Mouse (Mus musculus): ENCODE measurements around the gene Tshb.

The Tshb gene

DNA sequence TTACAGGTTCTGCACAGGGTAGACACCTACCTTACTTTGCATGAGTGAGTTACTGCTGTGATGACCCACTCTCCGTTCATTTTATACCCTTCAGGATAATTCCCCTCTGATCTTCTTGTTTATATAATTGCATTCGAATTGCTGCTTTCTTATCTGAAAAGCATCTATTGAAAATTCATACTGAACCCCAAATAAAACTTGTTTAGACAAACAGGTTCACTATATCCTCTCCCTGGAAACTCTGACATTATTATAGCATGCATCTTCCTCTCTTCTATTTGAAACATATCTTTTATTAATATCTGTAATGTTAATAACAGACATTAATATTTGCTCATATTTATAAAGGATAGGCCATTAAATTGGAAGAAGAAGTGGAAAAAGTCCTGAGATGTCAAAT, at the start of gene Tshb:
Gene Tshb (minus strand): TSS at position 101 of the 400 bp plus-strand sequence.
- in situ Hi-C loops (cut with MboI; ENCODE audit: low pct_unique_long_range_greater_than_20kb in 1 of 2, low sequenced_read_pairs in 2 of 2, unreplicated experiment in 1 of 2), result no loop called here

DNA sequence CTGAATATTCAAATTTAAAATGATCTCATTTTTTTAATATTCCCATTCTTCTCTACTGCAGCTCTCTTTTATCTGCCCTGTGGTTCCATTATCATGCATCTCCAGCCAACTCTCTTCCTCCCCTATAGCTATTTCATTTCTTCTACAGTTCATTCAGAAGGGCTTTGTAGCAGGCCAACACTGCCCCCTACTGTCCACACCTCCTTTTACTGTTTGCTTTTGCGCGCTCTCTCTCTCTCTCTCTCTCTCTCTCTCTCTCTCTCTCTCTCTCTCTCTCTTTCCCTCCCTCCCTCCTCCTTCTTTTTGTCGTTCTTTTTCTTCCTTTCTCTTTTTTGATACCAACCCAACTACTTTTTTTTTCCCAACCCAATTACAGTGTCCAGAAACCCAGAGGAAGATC, 21.4 kb upstream of the Tshb start:
- in situ Hi-C loops (cut with MboI; ENCODE audit: low pct_unique_long_range_greater_than_20kb in 1 of 2, low sequenced_read_pairs in 2 of 2, unreplicated experiment in 1 of 2), result loop anchor here (5.0 to 25.0 kb wide), 3 partner anchors 99 to 492 kb away; no protein-coding TSS in a partner anchor

DNA sequence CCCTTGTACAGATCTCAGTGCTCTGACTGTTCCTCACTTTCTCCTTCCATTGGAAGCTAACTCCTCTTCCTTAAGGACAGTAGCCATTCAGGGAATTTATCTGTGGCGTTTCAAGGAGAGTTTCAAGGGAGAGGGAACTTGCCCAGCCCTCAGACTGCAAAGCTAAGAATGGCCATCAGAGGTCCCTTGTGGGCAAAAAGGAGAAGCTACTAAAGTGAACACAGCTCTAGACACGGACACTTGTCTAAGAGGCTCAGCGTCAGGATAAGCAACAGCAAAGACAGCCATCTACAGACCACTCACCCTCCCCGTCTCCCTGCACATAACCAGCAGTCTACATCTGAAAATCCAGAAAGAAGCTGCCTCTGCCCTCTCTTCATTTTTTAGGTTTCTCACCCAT, 4.9 kb upstream of the Tshb start:
- in situ Hi-C loops (cut with MboI; ENCODE audit: low pct_unique_long_range_greater_than_20kb in 1 of 2, low sequenced_read_pairs in 2 of 2, unreplicated experiment in 1 of 2), result no loop called here

DNA sequence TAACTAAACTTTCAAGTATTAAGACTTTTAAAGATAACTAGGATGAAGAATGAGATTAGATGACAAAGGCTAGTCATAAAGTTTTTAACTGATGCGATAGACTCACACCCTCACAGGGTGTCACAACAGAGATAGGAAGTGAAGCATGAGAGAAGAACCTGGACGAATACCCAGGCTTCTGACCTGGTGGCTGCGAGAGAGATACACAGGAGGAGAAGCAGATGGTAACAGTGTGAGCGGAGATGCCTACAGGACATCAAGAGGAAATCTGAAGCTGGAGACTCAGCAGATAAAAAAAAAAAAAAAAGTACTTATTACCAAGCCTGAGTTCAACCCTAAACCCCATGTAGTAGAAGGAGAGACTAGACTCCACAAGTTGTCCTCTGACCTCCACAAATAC, 9.5 kb downstream of the Tshb start:
- in situ Hi-C loops (cut with MboI; ENCODE audit: low pct_unique_long_range_greater_than_20kb in 1 of 2, low sequenced_read_pairs in 2 of 2, unreplicated experiment in 1 of 2), result no loop called here

DNA sequence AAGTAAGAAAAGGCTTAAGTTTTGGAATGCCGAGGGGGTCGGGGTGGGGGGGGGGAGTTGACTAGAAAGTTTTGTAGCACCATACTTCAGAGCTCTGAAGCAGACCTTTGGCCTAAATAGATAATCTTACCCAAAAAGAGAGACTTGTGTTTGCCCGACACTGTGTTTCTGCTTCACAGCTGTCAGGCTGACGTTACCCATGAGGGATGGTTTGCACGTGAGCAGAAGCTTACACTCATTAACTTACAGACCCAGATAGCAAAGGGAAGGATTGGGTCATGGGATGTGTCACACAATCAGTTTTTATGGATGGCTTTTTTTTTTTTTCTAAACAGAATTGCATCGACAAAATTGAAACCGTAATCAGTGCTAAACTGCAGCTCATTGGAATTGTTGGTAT, 17.7 kb downstream of the Tshb start:
- in situ Hi-C loops (cut with MboI; ENCODE audit: low pct_unique_long_range_greater_than_20kb in 1 of 2, low sequenced_read_pairs in 2 of 2, unreplicated experiment in 1 of 2), result no loop called here

DNA sequence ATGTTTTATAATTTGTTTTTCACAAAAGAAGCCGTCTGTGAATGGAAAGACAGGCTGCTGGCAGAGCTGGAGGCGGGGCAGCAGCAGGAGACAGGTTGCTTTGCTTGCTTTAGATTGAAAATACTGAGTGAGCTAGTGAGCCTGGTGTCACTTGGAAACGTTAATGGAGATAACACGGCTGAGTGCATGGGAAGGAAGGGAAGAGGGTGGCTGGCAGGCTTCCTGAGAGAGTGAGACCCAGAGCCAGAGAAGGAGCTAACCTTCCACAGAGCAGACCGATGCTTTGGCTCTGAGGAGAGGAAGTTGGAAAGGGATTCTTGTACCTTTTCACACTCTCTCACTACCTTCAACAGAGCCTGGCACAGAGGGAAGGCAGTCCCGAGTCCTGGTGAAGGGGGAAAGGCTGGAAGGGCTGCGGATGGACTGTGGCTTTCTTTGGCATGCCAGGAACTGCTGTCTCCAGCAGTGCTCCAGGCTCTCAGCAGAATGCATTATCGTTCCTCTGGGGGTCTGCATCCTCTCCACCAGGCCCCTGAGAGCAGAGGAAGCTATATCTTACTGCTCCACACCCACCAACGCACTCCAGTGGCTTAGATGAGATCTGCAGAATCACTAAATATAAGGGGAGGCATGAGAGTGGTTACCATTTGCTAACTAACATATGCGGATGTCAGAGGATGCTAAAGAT, 18.7 kb downstream of the Tshb start:
- in situ Hi-C loops (cut with MboI; ENCODE audit: low pct_unique_long_range_greater_than_20kb in 1 of 2, low sequenced_read_pairs in 2 of 2, unreplicated experiment in 1 of 2), result no loop called here

DNA sequence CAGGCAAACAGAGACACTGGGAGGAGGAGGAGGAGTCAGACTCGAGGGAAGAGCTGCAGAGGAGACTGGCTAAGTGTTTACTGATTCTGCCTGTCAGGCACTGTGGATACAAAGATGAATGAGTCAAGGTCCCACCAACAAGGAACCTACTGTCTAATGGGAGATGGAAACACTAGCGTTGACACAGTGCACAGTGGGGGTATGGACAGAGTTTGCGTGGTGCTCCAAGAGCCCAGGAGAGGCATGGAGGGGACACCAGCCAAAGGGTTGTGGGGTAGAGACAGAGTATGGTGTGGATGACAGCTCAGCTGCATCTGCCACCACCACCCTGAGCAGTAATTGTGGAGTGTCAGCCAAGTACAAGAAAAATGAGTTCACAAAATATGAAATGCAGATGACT, 20.1 kb downstream of the Tshb start:
- in situ Hi-C loops (cut with MboI; ENCODE audit: low pct_unique_long_range_greater_than_20kb in 1 of 2, low sequenced_read_pairs in 2 of 2, unreplicated experiment in 1 of 2), result no loop called here

DNA sequence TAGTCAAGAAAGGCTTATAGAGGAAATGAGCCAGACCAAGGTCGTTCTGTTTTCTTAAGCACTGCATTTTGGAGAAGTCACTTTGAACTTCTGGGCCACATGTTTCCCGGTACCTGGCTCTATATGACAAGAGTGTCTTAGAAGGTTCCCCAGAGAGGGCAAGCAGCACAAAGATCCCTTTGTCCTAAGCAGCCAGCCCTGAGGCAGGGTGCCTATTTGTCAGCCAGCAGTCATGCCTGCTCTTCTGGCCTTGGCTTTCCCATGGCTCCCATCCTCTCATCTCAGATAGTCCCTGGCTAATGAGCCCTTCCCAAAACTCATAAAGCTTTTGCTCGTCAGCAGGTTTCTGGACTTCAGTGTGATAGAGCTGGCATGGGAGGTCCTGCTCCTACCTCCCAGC, 22.3 kb downstream of the Tshb start:
- in situ Hi-C loops (cut with MboI; ENCODE audit: low pct_unique_long_range_greater_than_20kb in 1 of 2, low sequenced_read_pairs in 2 of 2, unreplicated experiment in 1 of 2), result no loop called here

DNA sequence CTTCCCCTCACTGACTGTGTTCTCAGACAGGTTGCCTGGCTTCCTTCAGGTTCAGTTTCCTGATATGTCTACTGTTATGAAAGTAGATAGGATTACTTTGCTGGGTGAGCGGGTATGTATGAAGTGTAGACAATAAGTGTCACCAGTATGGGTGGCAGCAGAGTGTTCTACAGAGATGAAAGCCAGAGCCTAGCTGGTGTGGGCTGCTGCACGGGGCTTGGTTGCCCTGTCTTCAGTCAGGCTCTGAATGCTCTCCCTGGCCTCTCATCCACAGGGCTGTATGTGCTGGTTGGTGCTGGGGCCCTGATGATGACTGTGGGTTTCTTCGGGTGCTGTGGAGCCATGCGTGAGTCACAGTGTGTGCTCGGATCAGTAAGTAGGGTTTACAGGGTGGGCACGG, 25.5 kb downstream of the Tshb start:
- in situ Hi-C loops (cut with MboI; ENCODE audit: low pct_unique_long_range_greater_than_20kb in 1 of 2, low sequenced_read_pairs in 2 of 2, unreplicated experiment in 1 of 2), result no loop called here

DNA sequence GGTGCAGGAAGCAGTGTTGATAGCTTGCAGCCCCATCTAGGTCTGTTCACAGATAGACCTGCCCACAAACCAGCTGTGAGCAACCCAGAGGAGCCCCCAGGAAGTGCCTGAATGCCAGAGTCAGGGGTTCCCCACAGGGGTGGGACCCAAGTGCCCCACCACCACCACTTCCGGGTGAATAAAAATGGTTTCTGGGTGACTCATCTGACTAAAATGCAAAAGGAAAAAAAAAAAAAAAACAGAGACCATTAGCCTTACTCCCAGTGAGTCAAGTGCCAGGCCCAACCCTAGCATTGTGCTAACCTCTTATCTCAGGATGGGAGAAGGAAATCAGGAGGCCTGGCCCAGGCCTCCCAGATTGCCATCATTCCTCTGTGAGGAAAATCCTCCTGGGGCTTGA, 26.7 kb downstream of the Tshb start:
- in situ Hi-C loops (cut with MboI; ENCODE audit: low pct_unique_long_range_greater_than_20kb in 1 of 2, low sequenced_read_pairs in 2 of 2, unreplicated experiment in 1 of 2), result no loop called here

DNA sequence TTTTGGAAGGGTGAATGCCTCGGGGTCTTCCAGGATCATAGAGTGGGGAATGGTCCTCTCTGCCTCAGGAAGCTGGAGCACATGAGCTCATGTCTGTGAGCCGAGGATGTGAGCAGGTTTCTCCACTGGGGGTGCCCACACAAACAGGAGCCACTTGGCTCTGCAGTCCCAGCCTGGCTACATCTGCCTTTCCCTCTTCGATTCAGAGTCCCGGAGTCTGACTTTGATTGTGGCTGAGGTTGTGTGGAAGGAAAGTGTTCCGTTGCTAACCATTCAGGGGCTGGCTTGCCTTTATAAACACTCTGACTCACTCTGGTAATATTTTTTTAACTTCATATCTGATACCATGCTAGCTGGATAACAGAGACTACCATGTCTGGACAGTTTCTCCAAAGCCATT, 30.1 kb downstream of the Tshb start:
- in situ Hi-C loops (cut with MboI; ENCODE audit: low pct_unique_long_range_greater_than_20kb in 1 of 2, low sequenced_read_pairs in 2 of 2, unreplicated experiment in 1 of 2), result no loop called here

DNA sequence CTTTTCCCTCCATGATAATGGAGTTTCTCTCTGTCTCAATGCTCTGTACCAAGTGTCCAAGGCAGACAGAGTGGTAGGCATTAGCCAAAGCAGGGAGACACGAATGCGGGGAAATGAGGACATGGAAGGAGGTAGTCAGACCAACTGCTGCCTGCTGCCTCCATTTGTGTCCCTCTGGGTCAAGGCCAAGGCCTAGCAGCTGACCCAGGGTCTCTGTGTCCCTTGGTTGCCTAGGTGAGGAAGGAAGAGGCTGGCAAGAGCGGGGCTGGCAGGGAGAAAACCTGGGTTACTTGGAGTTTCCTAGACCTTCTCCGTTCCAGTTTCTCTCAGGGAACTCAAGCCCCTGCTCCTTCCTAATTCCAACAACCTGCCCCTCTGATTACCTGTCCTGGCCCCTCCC, 30.5 kb downstream of the Tshb start:
- in situ Hi-C loops (cut with MboI; ENCODE audit: low pct_unique_long_range_greater_than_20kb in 1 of 2, low sequenced_read_pairs in 2 of 2, unreplicated experiment in 1 of 2), result no loop called here

DNA sequence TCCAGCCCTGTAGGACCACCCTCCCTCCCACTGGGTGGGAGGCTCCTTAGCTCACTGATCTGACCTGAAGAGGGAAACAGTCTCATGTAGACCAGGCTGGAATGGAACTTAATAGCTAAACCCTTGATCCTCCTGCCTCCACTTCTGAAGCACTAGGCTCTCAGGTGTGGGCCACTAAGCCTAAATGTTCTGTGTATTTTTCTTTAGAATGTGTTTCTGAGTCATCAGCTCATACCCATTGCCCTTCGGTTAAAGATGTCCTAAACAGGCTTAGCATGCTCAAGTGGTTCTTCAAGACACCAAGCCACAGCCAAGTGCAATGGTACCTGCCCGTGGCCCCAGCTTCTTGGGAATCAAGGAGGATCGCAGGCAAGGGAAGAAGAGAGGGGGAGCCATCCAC, 31.0 kb downstream of the Tshb start:
- in situ Hi-C loops (cut with MboI; ENCODE audit: low pct_unique_long_range_greater_than_20kb in 1 of 2, low sequenced_read_pairs in 2 of 2, unreplicated experiment in 1 of 2), result no loop called here

DNA sequence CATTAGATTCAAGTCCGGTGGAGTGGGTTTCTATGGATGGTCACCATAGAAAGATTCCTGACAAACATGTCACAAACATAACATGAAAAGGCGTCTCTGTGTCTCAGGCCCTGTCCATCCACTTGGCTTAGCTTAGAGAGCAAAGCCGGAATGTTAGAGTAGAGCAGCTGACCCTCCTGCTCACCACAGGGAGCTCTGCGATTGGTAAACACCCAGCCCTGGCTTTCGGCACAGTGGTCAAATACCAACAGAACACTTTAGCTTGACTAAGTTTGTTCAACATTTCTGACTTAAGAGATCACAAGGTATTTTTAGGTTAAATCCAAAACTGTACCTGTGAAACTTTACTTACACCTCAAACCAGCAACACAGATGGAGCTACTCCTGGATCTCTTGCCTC, 31.4 kb downstream of the Tshb start:
- in situ Hi-C loops (cut with MboI; ENCODE audit: low pct_unique_long_range_greater_than_20kb in 1 of 2, low sequenced_read_pairs in 2 of 2, unreplicated experiment in 1 of 2), result no loop called here

DNA sequence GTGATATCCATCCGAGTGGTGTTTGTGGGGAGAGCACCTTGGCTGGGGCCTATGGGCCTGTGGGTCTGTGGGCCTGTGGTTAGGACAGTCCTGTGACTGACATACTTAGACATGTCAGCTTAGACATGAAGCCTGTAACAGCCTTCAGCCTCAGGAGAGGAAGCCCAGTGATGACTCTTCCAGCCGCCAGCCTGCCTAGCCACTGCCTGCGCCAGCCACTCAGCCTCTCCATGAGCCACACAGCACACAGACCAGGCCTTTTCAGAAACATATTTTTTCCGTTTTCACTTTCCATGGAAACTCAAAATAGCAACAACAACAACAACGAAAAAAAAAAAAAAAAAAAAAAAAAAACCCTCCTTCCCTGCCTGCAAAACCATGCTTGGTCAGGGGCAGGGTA, 33.8 kb downstream of the Tshb start:
- in situ Hi-C loops (cut with MboI; ENCODE audit: low pct_unique_long_range_greater_than_20kb in 1 of 2, low sequenced_read_pairs in 2 of 2, unreplicated experiment in 1 of 2), result no loop called here

DNA sequence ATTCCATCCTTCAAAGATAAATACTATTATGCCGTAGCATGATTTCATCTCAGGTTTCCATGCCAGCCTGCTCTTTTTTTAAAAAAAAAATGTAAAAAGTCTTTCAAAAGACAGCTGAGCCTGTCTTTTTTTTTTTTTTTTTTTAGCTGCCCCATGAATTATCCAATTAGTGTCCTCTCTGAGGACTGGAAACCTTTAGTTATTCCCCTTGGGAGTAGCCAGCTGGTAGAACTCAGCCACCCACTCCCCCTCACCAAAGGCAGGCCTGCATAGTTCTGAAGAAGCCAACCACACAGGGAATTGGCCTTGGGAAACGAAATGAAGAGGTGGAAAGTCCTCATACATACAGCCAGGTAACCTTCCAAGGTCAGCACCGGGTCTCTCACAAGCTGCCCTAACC, 34.5 kb downstream of the Tshb start:
- in situ Hi-C loops (cut with MboI; ENCODE audit: low pct_unique_long_range_greater_than_20kb in 1 of 2, low sequenced_read_pairs in 2 of 2, unreplicated experiment in 1 of 2), result no loop called here

DNA sequence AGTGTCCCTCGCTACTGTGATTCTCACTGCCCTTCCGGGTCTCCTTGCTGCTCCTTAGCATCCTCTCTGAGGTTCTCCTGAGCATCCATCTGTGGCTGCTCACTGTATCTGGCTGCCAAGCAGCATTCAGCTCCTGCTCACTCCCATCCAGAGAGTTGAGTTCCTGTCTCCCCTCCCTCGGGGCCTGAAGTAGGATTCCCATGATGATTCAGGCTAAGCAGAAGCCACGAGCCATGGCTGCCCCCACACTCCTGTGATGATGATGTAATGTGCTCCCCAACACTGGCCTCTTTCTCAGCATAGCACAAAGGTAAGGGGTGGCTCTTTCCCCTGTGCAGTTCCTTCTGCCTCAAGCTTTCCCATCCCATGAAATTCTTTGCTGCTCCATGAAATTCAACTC, 36.3 kb downstream of the Tshb start:
- in situ Hi-C loops (cut with MboI; ENCODE audit: low pct_unique_long_range_greater_than_20kb in 1 of 2, low sequenced_read_pairs in 2 of 2, unreplicated experiment in 1 of 2), result no loop called here

DNA sequence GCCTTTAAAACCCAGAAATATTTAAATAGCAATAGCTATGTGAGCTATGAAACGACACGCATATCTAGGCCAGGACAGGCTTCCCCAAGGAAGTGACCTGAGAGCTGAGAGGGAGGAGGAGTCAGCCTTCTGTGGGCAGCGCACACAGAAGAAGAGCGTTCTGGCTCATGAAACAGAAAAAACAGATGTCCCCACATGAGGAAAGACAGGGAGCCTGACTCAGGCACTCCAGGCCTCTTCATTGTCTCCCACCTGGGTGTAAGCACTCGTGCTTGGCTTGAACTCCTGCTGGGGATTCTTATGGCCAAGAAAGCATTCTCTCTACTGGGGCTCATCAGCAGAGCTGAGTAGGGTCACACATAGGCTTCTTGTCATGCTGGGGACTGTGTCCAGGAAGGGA, 37.9 kb downstream of the Tshb start:
- in situ Hi-C loops (cut with MboI; ENCODE audit: low pct_unique_long_range_greater_than_20kb in 1 of 2, low sequenced_read_pairs in 2 of 2, unreplicated experiment in 1 of 2), result no loop called here

DNA sequence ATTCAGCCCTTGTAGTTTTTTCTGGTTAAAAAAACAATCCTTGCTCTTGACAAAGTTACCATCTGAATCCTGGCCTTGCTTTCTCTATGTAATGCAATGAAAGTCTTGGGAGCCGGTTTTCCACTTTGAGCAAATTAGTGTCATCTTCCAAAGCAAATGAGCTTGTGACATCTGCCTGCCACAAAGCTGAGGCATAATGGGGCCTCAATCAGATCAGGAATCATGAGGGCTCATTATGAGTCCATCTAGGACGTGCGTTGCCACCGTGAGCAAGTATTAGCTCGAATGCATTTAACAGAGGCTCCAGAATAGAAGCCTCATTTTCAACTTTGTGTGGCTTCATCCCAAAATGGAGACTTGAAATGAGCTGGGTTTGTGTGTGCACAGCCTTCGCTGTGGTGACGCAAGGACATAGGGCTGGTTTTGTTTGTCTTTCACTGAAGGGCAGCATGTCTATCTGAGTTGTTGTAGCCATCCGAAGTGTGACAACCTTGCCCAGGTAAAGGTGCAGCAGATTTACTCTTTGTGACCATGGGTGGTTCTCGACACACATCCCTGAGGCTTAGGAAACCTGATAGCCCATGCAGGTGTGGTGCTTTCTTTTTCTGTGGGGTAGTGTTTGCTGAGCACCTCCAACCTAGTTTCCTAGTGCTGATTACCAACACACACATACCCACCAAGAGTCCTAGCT, 38.6 kb downstream of the Tshb start:
- in situ Hi-C loops (cut with MboI; ENCODE audit: low pct_unique_long_range_greater_than_20kb in 1 of 2, low sequenced_read_pairs in 2 of 2, unreplicated experiment in 1 of 2), result no loop called here

DNA sequence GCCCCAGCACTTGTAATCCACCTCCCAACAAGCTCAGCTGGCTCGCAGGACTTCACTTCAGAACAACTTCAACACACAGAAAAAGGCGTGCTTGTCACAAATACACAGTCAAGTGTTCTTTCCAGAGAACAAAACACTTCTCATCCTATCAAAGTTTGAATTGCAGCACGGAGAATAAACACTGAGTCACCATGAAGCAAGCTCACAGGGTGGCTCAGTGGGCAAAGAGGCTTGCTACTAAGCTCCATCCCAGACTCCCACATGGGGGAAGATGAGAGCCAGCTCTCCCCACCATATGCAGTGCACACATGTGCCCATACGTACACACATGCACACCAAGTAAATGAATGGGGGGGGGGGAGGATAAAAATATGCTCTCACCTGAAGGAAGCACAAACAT, 39.3 kb downstream of the Tshb start:
- in situ Hi-C loops (cut with MboI; ENCODE audit: low pct_unique_long_range_greater_than_20kb in 1 of 2, low sequenced_read_pairs in 2 of 2, unreplicated experiment in 1 of 2), result no loop called here

All from mouse embryonic stem cell (cell line).